Mouse (Mus musculus) liver, embryonic 14.5 days (tissue): ENCODE data around the gene Bnipl. TPM values are rescaled to one million over a fixed set of nuclear protein-coding genes. Genes with fewer than 3 reads are reported as not detected.

ENCODE experiments used
- ATAC-seq: fragments of 200-750 bp; cut with Nextera tagmentation; 2 replicates; pipeline ENCODE4 v1.8.0; 2017; ENCODE audit warnings: moderate number of reproducible peaks, mild to moderate bottlenecking, moderate library complexity; ENCODE audit not compliant: insufficient read depth
- DNase-seq, 3 experiments: peaks; one replicate each; pipeline ENCODE4 v3.0.0-alpha.2; 2012 to 2013; ENCODE audit warnings: low read depth in 3 of 3, low spot score in 3 of 3
- H3K27ac ChIP-seq: fragments of 300-500 bp; sonication (generic); 2 replicates; pipeline ENCODE4 v1.5.1; 2014; ENCODE audit warnings: moderate library complexity, mild to moderate bottlenecking, control low read depth, inconsistent platforms
- H3K27me3 ChIP-seq: fragments of 300-500 bp; sonication (generic); 2 replicates; pipeline ENCODE4 v1.6.1; 2014; ENCODE audit warnings: mild to moderate bottlenecking, low read length, moderate library complexity; ENCODE audit not compliant: control insufficient read depth, insufficient read depth
- H3K36me3 ChIP-seq: fragments of 300-500 bp; sonication (generic); replicated peaks from 2 replicates; pipeline ENCODE4 v1.6.1; 2014; ENCODE audit warnings: low read depth; ENCODE audit not compliant: control insufficient read depth, insufficient read depth
- H3K4me1 ChIP-seq, 2 experiments: fragments of 200-500 bp in 1 of 2; fragments of 300-500 bp in 1 of 2; sonication (generic) in 1 of 2; replicated peaks; 2 replicates each; pipeline ENCODE4 v1.6.1; 2012 to 2014; ENCODE audit warnings: antibody characterized with exemption in 1 of 2, inconsistent platforms in 1 of 2, low read length in 1 of 2; ENCODE audit not compliant: control insufficient read depth in 2 of 2, insufficient read depth in 2 of 2
- H3K4me2 ChIP-seq: fragments of 300-500 bp; sonication (generic); 2 replicates; pipeline ENCODE4 v1.6.1; 2014; ENCODE audit warnings: low read depth, mild to moderate bottlenecking, control low read depth, moderate library complexity
- H3K4me3 ChIP-seq, 2 experiments: fragments of 200-500 bp in 1 of 2; fragments of 300-500 bp in 1 of 2; sonication (generic) in 1 of 2; 2 replicates each; pipeline ENCODE4 v1.5.1; 2012 to 2014; ENCODE audit warnings: low read depth in 2 of 2, low read length in 2 of 2, mild to moderate bottlenecking in 2 of 2, control low read depth in 1 of 2, inconsistent platforms in 1 of 2, moderate library complexity in 1 of 2; ENCODE audit not compliant: insufficient read depth in 1 of 2
- H3K9ac ChIP-seq: fragments of 300-500 bp; sonication (generic); replicated peaks from 2 replicates; pipeline ENCODE4 v1.6.1; 2014; ENCODE audit warnings: mild to moderate bottlenecking, control low read depth, moderate library complexity
- H3K9me3 ChIP-seq: fragments of 300-500 bp; sonication (generic); 2 replicates; pipeline ENCODE4 v1.6.1; 2016; ENCODE audit warnings: low read length, mixed read lengths; ENCODE audit not compliant: control insufficient read depth
- CTCF ChIP-seq: IDR thresholded peaks from 2 replicates; pipeline ENCODE4 v1.5.1; 2016; ENCODE audit warnings: antibody characterized with exemption, low read depth, control low read depth
- EP300 ChIP-seq: IDR thresholded peaks from 2 replicates; pipeline ENCODE4 v1.6.1; 2016; ENCODE audit warnings: antibody characterized with exemption, low read depth
- WGBS: fragments of 180-500 bp; shearing (Covaris S2); extraction: QIAGEN DNeasy Blood & Tissue Kit; methylation state at CpG from one replicate; pipeline ENCODE4 v1.1.7; 2014; ENCODE audit not compliant: insufficient replicate concordance; 5-methylcytosine and 5-hydroxymethylcytosine counted together
- polyA plus RNA-seq, 2 experiments: library from polyadenylated mRNA; depleted of rRNA in 1 of 2; stranded (reverse) in 1 of 2; unstranded in 1 of 2; fragments of >200 nt; fragmentation: Nextera tagmentation in 1 of 2; extraction: Ambion mirVana in 1 of 2; gene quantifications; 2 replicates each; pipeline versions ENCODE4 v1.2.1 to v1.2.3; 2012 to 2014

Gene Bnipl
- polyA plus RNA-seq, 2 experiments = 0.04 TPM; not detected in 1

- H3K9ac ChIP-seq = no peak overlapping the region
- H3K27ac ChIP-seq = no peak overlapping the region
- peaks cover 0 to 15% of the 10 kb centered on the region in 2 experiments; a peak in 2 of 4 replicates for H3K4me1 ChIP-seq
- no peak overlapping the region for H3K4me3 ChIP-seq
- H3K36me3 ChIP-seq = peaks cover 2% of the 10 kb centered on the region
- H3K9me3 ChIP-seq = no peaks in the 10 kb centered on the region
- WGBS = 81% methylated on average over 4 of the region's 4 CpGs
- no peak for ATAC-seq
- TF ChIP-seq EP300 = no peak
- TF ChIP-seq CTCF = no peak
- DNase-seq = no peak
- no peak overlapping the region for H3K4me2 ChIP-seq
- H3K27me3 ChIP-seq = no peaks in the 10 kb centered on the region
These were observed 38.4 kb upstream of the Bnipl start for GRCm38 (mm10) chr3:95289419-95289818.

- Histone ChIP-seq H3K27ac (no peak overlapping the region), H3K27me3 (no peaks in the 10 kb centered on the region), H3K4me1 (peaks cover 4 to 14% of the 10 kb centered on the region in 2 experiments; a peak in 3 of 4 replicates), H3K9me3 (no peaks in the 10 kb centered on the region), H3K36me3 (peaks cover 2% of the 10 kb centered on the region; the same call in 1 of the 2 replicates), H3K4me2 (no peak overlapping the region), H3K4me3 (no peak overlapping the region), H3K9ac (no peak overlapping the region)
- whole genome bisulfite sequencing = 77% methylated on average over 3 of the region's 3 CpGs
- TF ChIP-seq CTCF (no peak), EP300 (no peak)
- DNase-seq (no peak), ATAC-seq (no peak)
These were observed 36.5 kb upstream of the Bnipl start for GRCm38 (mm10) chr3:95287541-95287940.

GRCm38 (mm10) chr3:95286510-95286909 lies 35.5 kb upstream of the Bnipl start:
- H3K4me3 ChIP-seq = no peak overlapping the region
- H3K36me3 ChIP-seq = peaks cover 2% of the 10 kb centered on the region; the same call in 1 of the 2 replicates
- H3K27me3 ChIP-seq = no peaks in the 10 kb centered on the region
- H3K9ac ChIP-seq = no peak overlapping the region
- peaks cover 4 to 16% of the 10 kb centered on the region in 2 experiments; a peak in 3 of 4 replicates for H3K4me1 ChIP-seq
- DNase-seq (no peak), ATAC-seq (no peak)
- no peak overlapping the region for H3K27ac ChIP-seq
- no peak for TF ChIP-seq EP300
- no peak for TF ChIP-seq CTCF
- H3K9me3 ChIP-seq = no peaks in the 10 kb centered on the region
- 36% methylated on average over 7 of the region's 7 CpGs for WGBS
- no peak overlapping the region for H3K4me2 ChIP-seq

DNA sequence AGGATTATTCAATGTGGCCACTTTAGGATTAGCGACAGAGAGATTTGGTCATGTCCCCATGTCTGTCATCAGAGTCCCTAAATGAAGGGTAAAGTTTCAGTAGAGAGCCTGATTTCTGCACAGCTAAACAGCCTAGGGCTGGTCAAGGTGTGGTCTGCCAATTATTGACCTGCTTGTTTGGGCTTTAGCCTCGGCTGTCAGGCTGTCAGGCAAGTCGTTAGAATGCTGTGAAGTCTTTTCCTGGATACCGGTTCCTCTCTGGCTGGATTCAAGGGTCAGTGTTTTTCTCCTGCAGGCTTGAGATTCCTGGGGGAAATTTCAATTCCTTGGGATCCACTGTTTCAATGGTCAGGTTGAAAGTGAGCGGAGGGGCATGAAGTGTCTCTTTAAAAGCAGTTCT lies 35.0 kb upstream of the Bnipl start:
- 63% methylated on average over 5 of the region's 5 CpGs for whole genome bisulfite sequencing
- DNase-seq = no peak

GRCm38 (mm10) chr3:95285390-95285789 lies 34.4 kb upstream of the Bnipl start:
- TF ChIP-seq CTCF = no peak
- TF ChIP-seq EP300 = no peak
- no peak for DNase-seq
- no peaks in the 10 kb centered on the region; the same call in 1 of the 2 replicates for H3K36me3 ChIP-seq
- no peaks in the 10 kb centered on the region for H3K9me3 ChIP-seq
- H3K27me3 ChIP-seq = no peaks in the 10 kb centered on the region
- no peak overlapping the region for H3K9ac ChIP-seq
- no peak overlapping the region for H3K4me3 ChIP-seq
- ATAC-seq = no peak
- no peak overlapping the region for H3K27ac ChIP-seq
- H3K4me1 ChIP-seq = peaks cover 8 to 20% of the 10 kb centered on the region in 2 experiments
- WGBS = 85% methylated on average over 5 of the region's 5 CpGs
- H3K4me2 ChIP-seq = no peak overlapping the region

More for the DNA sequence above, 35.0 kb upstream of the Bnipl start:
- peaks cover 2% of the 10 kb centered on the region; the same call in 1 of the 2 replicates for H3K36me3 ChIP-seq
- H3K27me3 ChIP-seq = no peaks in the 10 kb centered on the region
- peaks cover 4 to 16% of the 10 kb centered on the region in 2 experiments; a peak in 3 of 4 replicates for H3K4me1 ChIP-seq
- H3K4me2 ChIP-seq = no peak overlapping the region
- TF ChIP-seq EP300 (no peak), CTCF (no peak)
- no peak overlapping the region for H3K9ac ChIP-seq
- no peaks in the 10 kb centered on the region for H3K9me3 ChIP-seq
- no peak overlapping the region for H3K27ac ChIP-seq
- ATAC-seq = no peak
- H3K4me3 ChIP-seq = no peak overlapping the region
